Mouse (Mus musculus) left cerebral cortex, postnatal 4 days (tissue): Measurements from ENCODE around the gene Trim28. TPM values are rescaled to one million over a fixed set of nuclear protein-coding genes. Genes with fewer than 3 reads are reported as not detected.
"Not testable (repeated sequence)": the region's sequence is repeated elsewhere in the genome, so short reads cannot be mapped to it uniquely, and the experiment has no call there.

Source experiments
- DNase-seq: peaks from one replicate; pipeline ENCODE4 v3.0.0-alpha.2; 2022
- intact Hi-C: fragments of 180-260 bp; cut with DNase I; formaldehyde crosslinking; loops from one replicate; pipeline ENCODE4 v1.15.1; 2025
- total RNA-seq, 2 experiments: library from RNA; stranded (reverse); gene quantifications; 2 replicates each; pipeline ENCODE4 v1.2.3; 2021

Gene Trim28
- total RNA-seq, 2 experiments from 2014 or later, result 412 to 415 TPM

GRCm38 (mm10) chr7:13056913-13057700, 58.2 kb downstream of the Trim28 start:
- intact Hi-C loops, result no loop called here
- DNase-seq, result no peak

- no peak for DNase-seq
- intact Hi-C loops, result no loop called here
Measured at GRCm38 (mm10) chr7:13059536-13059935, 60.6 kb downstream of the Trim28 start.

GRCm38 (mm10) chr7:13063399-13063798, 64.5 kb downstream of the Trim28 start:
- intact Hi-C loops, DNase-seq: not testable (repeated sequence)

- DNase-seq, result no peak
- intact Hi-C loops, result no loop called here
Measured at GRCm38 (mm10) chr7:13072293-13072692, 73.4 kb downstream of the Trim28 start.

Other genes starting within 250 kb of the Trim28 start
- 10 to 100 TPM; 28.0 to 32.9 TPM for gene Zscan18, start 195.5 kb upstream of the Trim28 start, total RNA-seq
- 10 to 100 TPM; 25.9 to 26.3 TPM for gene Zfp329, start 180.3 kb upstream of the Trim28 start, total RNA-seq
- gene Zfp110, start 164.4 kb upstream of the Trim28 start, total RNA-seq, result 10 to 100 TPM; 20.7 to 22.7 TPM
- 10 to 100 TPM in 1 of 2 experiments, 1 to 10 TPM in 1; 9.9 to 10.2 TPM for gene Zfp128, start 117.9 kb upstream of the Trim28 start, total RNA-seq
- gene Zscan22, start 101.3 kb upstream of the Trim28 start, total RNA-seq, result 10 to 100 TPM; 13.1 to 13.7 TPM
- 100 to 1,000 TPM; 784 to 787 TPM for gene Rps5, start 76.8 kb upstream of the Trim28 start, total RNA-seq
- 1 to 10 TPM; 1.2 to 1.6 TPM for gene Rnf225, start 71.7 kb upstream of the Trim28 start, total RNA-seq
- 10 to 100 TPM; 17.5 to 17.8 TPM for gene Zfp324, start 33.3 kb upstream of the Trim28 start, total RNA-seq
- gene Zfp446, start 21.3 kb upstream of the Trim28 start, total RNA-seq, result 1 to 10 TPM; 8.6 to 9.0 TPM
- under 1 TPM; 0.32 to 0.36 TPM for gene Slc27a5, start 922 bp upstream of the Trim28 start, total RNA-seq
- gene Zbtb45, start 10.9 kb downstream of the Trim28 start, total RNA-seq, result 10 to 100 TPM; 35.1 to 36.6 TPM
- 100 to 1,000 TPM; 120 to 122 TPM for gene Chmp2a, start 35.7 kb downstream of the Trim28 start, total RNA-seq
- 100 to 1,000 TPM; 198 to 213 TPM for gene Ube2m, start 39.2 kb downstream of the Trim28 start, total RNA-seq
- 10 to 100 TPM; 13.7 to 17.3 TPM for gene Mzf1, start 55.6 kb downstream of the Trim28 start, total RNA-seq
- gene Vmn1r85, start 96.1 kb downstream of the Trim28 start, total RNA-seq, result under 1 TPM; 0.06 to 0.08 TPM
- gene Vmn1r86, start 120.8 kb downstream of the Trim28 start, total RNA-seq, result not detected
- not detected for gene Vmn1r87, start 141.0 kb downstream of the Trim28 start, total RNA-seq
- under 1 TPM; 0.16 to 0.22 TPM for gene Vmn1r88, start 160.5 kb downstream of the Trim28 start, total RNA-seq
- not detected for gene Vmn1r89, start 213.9 kb downstream of the Trim28 start, total RNA-seq